Mouse (Mus musculus): ENCODE measurements around the gene Rap1gap2. TPM values are rescaled to one million over a fixed set of nuclear protein-coding genes. Genes with fewer than 3 reads are reported as not detected.

Rap1gap2 gene
- polyA plus RNA-seq, 1 experiment: 7.3 TPM

DNA sequence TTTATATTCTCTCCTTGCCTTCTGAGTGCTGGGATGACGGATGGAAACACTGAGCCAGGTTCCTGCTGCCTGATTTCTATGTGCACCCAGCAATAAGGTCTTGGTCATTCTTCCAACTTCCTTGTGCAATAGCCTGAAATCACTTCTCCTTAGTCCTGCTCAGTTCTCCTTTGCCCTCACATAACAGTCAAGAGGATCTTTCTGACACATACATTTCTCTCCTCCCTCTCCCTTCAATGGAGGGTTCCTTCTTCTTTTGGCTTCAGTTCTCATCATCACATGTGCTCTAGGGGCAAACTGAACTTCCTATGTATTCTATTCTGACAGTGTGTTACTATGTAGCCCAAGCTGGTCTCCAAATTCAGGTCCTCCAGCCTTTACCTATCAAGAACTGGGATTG, 37.3 kb upstream of the Rap1gap2 start:
- H3K4me3 ChIP-seq (ENCODE audit: insufficient read depth, low read length): no peak overlapping the region
- TF ChIP-seq POLR2A (IDR thresholded peaks at IDR 0.05; ENCODE audit: low read depth, low read length) (no peak), CTCF (IDR thresholded peaks at IDR 0.05; ENCODE audit: borderline replicate concordance, insufficient read depth, low read length) (no peak)
- peaks cover 7% of the 10 kb centered on the region; the same call in 1 of the 2 replicates for H3K4me1 ChIP-seq (ENCODE audit: control insufficient read depth, insufficient read depth, low read length)
- no peak overlapping the region for H3K27ac ChIP-seq (ENCODE audit: insufficient read depth, low read length)

GRCm38 (mm10) chr11:74639628-74640027, 28.9 kb upstream of the Rap1gap2 start:
- no peak for TF ChIP-seq CTCF (IDR thresholded peaks at IDR 0.05; ENCODE audit: borderline replicate concordance, insufficient read depth, low read length)
- no peak for TF ChIP-seq POLR2A (IDR thresholded peaks at IDR 0.05; ENCODE audit: low read depth, low read length)
- Histone ChIP-seq H3K4me1 (ENCODE audit: control insufficient read depth, insufficient read depth, low read length) (0 out of 2 replicates have a peak, but pooled peaks cover 3% of the 10 kb centered on the region), H3K4me3 (ENCODE audit: insufficient read depth, low read length) (no peak overlapping the region), H3K27ac (ENCODE audit: insufficient read depth, low read length) (no peak overlapping the region)

DNA sequence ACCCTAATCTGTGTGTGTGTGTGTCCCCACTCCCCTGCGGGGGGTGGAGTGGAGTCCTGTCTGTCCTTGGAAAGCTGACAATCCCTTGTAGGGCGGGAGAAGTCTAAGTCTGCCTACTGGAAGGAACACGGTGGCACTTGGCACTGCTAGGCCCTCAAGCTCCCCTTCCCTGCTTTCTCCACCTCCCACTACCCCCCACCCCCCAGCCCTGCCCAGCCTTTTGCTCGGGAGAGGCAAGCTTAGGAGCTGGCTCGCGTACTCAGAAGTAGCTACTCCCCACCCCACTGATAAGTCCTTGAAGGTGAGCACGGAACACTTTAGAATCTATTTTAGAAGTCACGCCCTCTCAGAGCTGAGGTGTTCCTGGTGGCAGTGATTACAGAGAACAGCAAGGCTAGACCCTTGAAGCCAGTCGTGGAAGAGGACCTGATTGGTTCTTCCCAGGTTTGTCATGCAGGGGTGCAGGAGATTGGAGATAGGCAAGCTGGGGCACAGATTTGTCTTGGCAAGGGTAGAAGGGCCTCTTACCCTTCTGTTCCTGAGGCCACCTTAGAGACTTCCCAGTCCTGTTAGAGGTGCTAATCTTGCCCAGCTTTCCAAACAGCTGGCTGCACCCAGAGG, 28.2 kb upstream of the Rap1gap2 start:
- no peak overlapping the region for H3K27ac ChIP-seq (ENCODE audit: insufficient read depth, low read length)
- H3K4me3 ChIP-seq (ENCODE audit: insufficient read depth, low read length): peak overlapping the region; percentile 32
- H3K4me1 ChIP-seq (ENCODE audit: control insufficient read depth, insufficient read depth, low read length): 0 out of 2 replicates have a peak, but pooled peaks cover 3% of the 10 kb centered on the region
- TF ChIP-seq CTCF (IDR thresholded peaks at IDR 0.05; ENCODE audit: borderline replicate concordance, insufficient read depth, low read length): no peak
- no peak for TF ChIP-seq POLR2A (IDR thresholded peaks at IDR 0.05; ENCODE audit: low read depth, low read length)

GRCm38 (mm10) chr11:74637971-74638790, 27.5 kb upstream of the Rap1gap2 start:
- H3K27ac ChIP-seq (ENCODE audit: insufficient read depth, low read length): peak overlapping the region; percentile 54

GRCm38 (mm10) chr11:74637486-74637885, 26.8 kb upstream of the Rap1gap2 start:
- Histone ChIP-seq H3K4me3 (ENCODE audit: insufficient read depth, low read length) (peak overlapping the region; percentile 53), H3K27ac (ENCODE audit: insufficient read depth, low read length) (no peak overlapping the region), H3K4me1 (ENCODE audit: control insufficient read depth, insufficient read depth, low read length) (0 out of 2 replicates have a peak, but pooled peaks cover 3% of the 10 kb centered on the region)
- TF ChIP-seq CTCF (IDR thresholded peaks at IDR 0.05; ENCODE audit: borderline replicate concordance, insufficient read depth, low read length) (no peak), POLR2A (IDR thresholded peaks at IDR 0.05; ENCODE audit: low read depth, low read length) (no peak)

More at GRCm38 (mm10) chr11:74637971-74638790, 27.5 kb upstream of the Rap1gap2 start:
- peak overlapping the region; percentile 53 for H3K4me3 ChIP-seq (ENCODE audit: insufficient read depth, low read length)
- TF ChIP-seq POLR2A (IDR thresholded peaks at IDR 0.05; ENCODE audit: low read depth, low read length) (peak; percentile 65), CTCF (IDR thresholded peaks at IDR 0.05; ENCODE audit: borderline replicate concordance, insufficient read depth, low read length) (peak; percentile 42)
- H3K4me1 ChIP-seq (ENCODE audit: control insufficient read depth, insufficient read depth, low read length): 0 out of 2 replicates have a peak, but pooled peaks cover 3% of the 10 kb centered on the region

GRCm38 (mm10) chr11:74634490-74635275, 24.0 kb upstream of the Rap1gap2 start:
- Histone ChIP-seq H3K4me3 (ENCODE audit: insufficient read depth, low read length) (no peak overlapping the region), H3K4me1 (ENCODE audit: control insufficient read depth, insufficient read depth, low read length) (0 out of 2 replicates have a peak, but pooled peaks cover 3% of the 10 kb centered on the region), H3K27ac (ENCODE audit: insufficient read depth, low read length) (no peak overlapping the region)
- peak; percentile 29; the same call in 1 of the 2 replicates for TF ChIP-seq CTCF (IDR thresholded peaks at IDR 0.05; ENCODE audit: borderline replicate concordance, insufficient read depth, low read length)
- no peak for TF ChIP-seq POLR2A (IDR thresholded peaks at IDR 0.05; ENCODE audit: low read depth, low read length)

DNA sequence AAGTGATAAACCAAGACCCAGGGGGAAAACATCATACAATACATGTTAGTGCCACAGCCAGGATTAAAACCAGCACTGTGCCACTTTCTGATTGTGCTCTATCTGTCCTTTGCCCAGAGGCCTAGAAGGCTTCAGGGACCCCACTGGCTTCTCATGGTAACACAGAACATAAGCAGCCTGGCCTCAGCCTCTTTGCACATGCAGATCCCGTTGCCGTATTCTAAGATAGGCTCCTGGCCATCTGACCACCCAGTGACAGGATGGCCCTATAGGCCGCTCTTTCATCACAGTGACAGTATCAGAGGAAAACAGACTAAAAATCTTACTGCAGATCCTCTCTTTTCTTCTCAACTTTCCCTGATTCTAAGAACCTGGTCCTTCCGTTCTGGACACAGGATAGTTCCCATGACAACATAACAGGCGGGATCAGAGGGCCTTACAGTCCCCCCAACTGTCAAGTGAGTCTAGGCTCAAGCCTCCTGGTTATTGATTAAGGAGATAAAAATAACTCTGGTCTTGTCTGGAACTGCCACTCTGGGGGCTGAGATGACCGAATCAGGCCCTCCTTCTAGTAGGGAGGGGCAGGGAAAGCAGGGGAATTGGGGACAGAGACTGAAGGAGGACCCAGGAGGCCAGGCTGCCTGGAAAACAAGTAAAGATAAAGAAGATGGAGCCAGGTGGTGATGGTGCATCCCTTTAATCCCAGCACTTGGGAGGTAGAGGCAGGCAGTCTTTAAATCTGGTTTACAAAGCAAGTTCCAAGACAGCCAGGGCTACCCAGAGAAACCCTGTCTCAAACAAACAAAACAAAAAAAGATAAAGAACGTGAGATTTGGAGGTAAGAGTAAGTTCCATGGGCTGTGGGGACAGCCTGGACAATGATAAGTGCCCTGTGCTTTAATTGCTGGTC, 21.4 kb upstream of the Rap1gap2 start:
- Histone ChIP-seq H3K4me3 (ENCODE audit: insufficient read depth, low read length) (no peak overlapping the region), H3K27ac (ENCODE audit: insufficient read depth, low read length) (no peak overlapping the region), H3K4me1 (ENCODE audit: control insufficient read depth, insufficient read depth, low read length) (no peaks in the 10 kb centered on the region)
- TF ChIP-seq CTCF (IDR thresholded peaks at IDR 0.05; ENCODE audit: borderline replicate concordance, insufficient read depth, low read length): no peak

GRCm38 (mm10) chr11:74627481-74627880, 16.8 kb upstream of the Rap1gap2 start:
- TF ChIP-seq POLR2A (IDR thresholded peaks at IDR 0.05; ENCODE audit: low read depth, low read length) (no peak), CTCF (IDR thresholded peaks at IDR 0.05; ENCODE audit: borderline replicate concordance, insufficient read depth, low read length) (no peak)
- Histone ChIP-seq H3K27ac (ENCODE audit: insufficient read depth, low read length) (no peak overlapping the region), H3K4me1 (ENCODE audit: control insufficient read depth, insufficient read depth, low read length) (no peaks in the 10 kb centered on the region), H3K4me3 (ENCODE audit: insufficient read depth, low read length) (no peak overlapping the region)
